Mouse (Mus musculus) CH12.LX (cell line): ENCODE data around the gene Hsfy2.

Source experiments
- CHD1 ChIP-seq: IDR thresholded peaks from 2 replicates; pipeline ENCODE4 v1.6.1; 2012; ENCODE audit warnings: low read depth, low read length, improper control_type of control experiment, inconsistent platforms
- CTCF ChIP-seq, 2 experiments: IDR thresholded peaks in 1 of 2; conservative IDR thresholded peaks in 1 of 2; 2 replicates each; pipeline ENCODE4 v1.5.1; 2011 to 2012; ENCODE audit warnings: low read depth in 2 of 2, low read length in 2 of 2, improper control_type of control experiment in 1 of 2, inconsistent platforms in 1 of 2, mild to moderate bottlenecking in 1 of 2, moderate library complexity in 1 of 2
- EP300 ChIP-seq: IDR thresholded peaks from 2 replicates; pipeline ENCODE4 v1.6.1; 2011; ENCODE audit warnings: low read length, improper control_type of control experiment
- MAFK ChIP-seq: IDR thresholded peaks from 2 replicates; pipeline ENCODE4 v1.6.1; 2011; ENCODE audit warnings: low read length, improper control_type of control experiment; ENCODE audit not compliant: insufficient replicate concordance
- MAX ChIP-seq: IDR thresholded peaks from 2 replicates; pipeline ENCODE4 v1.6.1; 2011; ENCODE audit warnings: low read length, improper control_type of control experiment
- MXI1 ChIP-seq: IDR thresholded peaks from 2 replicates; pipeline ENCODE4 v1.6.1; 2011; ENCODE audit warnings: mild to moderate bottlenecking, low read depth, low read length, improper control_type of control experiment
- POLR2A ChIP-seq: IDR thresholded peaks from 2 replicates; pipeline ENCODE4 v1.6.1; 2011; ENCODE audit warnings: low read depth, mild to moderate bottlenecking, improper control_type of control experiment, low read length
- RCOR1 ChIP-seq: conservative IDR thresholded peaks from 2 replicates; pipeline ENCODE4 v1.6.1; 2012; ENCODE audit warnings: low read depth, mild to moderate bottlenecking, inconsistent platforms, low read length, improper control_type of control experiment
- SMC3 ChIP-seq: IDR thresholded peaks from 2 replicates; pipeline ENCODE4 v1.6.1; 2011; ENCODE audit warnings: low read depth, low read length, improper control_type of control experiment

GRCm38 (mm10) chr1:56664606-56665005 lies 27.4 kb upstream of the Hsfy2 start:
- TF ChIP-seq MAFK = no peak
- TF ChIP-seq RCOR1 = no peak
- TF ChIP-seq CTCF (conservative IDR thresholded peaks at IDR 0.05 in 1 of 2, IDR thresholded peaks at IDR 0.05 in 1 of 2; ENCODE audit: low read depth in 2 of 2, low read length in 2 of 2) = no peak
- TF ChIP-seq POLR2A = no peak
- no peak for TF ChIP-seq SMC3
- TF ChIP-seq MXI1 = no peak
- no peak for TF ChIP-seq CHD1
- no peak for TF ChIP-seq EP300
- TF ChIP-seq MAX = no peak
